Mouse (Mus musculus): ENCODE results near the gene Cd244a.

Gene Cd244a

DNA sequence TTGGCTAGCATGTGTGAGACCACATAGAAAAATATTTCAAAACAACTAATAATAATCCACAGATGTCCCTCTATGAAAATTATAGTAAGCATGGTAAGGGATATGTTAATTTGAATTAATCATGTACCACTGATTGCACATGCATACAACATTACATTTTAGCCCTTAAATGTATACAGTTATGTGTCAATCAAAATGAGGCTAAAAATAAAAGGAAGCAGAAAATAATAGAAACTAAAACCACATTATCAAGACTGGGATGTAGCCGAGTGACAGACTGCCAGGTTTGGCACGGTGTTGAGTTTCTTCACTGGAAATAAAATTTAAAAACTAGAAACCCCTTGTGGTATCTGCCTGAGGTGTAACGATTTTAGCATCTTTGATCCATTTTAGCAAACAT, 60.7 kb downstream of the Cd244a start:
- TF ChIP-seq GATA4 (IDR thresholded peaks at IDR 0.05; ENCODE audit: insufficient replicate concordance, low read length), result no peak

DNA sequence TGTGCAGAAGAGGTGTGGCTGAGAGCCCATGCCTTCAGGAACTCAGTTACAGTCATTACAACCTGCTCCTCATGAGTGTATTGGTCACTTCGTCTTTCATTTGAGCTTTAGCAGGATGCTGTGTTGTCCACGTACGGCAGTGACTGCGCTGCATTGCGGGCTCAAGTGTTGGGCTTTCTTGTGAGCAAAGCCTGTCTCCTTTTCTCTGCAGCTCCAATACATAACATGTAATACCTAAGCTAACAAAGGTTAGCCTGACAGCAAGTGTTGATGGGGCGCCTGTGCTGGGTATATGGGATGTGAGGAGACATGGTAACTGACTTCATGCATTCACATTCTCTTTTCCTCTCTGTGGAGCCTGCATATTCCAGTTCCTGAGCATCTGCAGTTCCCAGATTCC, 61.1 kb downstream of the Cd244a start:
- TF ChIP-seq GATA4 (IDR thresholded peaks at IDR 0.05; ENCODE audit: insufficient replicate concordance, low read length), result no peak

DNA sequence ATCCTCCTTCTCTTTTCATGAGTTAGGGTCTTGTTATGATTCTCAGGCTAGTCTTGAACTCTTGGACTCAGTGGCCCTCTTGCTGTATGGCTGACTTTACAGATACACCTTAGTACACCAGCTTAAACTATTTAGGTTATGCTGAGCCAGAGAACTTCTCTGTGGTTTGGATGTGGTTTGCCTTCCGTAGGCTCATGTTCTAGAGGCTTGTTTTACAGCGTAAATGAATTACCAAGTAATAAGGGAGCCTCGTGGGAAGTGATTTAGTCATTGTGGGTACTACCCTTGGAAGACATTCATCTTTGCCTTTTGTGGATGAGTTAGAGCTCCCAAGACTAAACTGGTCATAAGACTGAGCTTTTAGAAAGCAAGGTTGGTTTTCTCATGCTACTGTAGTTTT, 68.8 kb downstream of the Cd244a start:
- TF ChIP-seq GATA4 (IDR thresholded peaks at IDR 0.05; ENCODE audit: insufficient replicate concordance, low read length), result no peak

DNA sequence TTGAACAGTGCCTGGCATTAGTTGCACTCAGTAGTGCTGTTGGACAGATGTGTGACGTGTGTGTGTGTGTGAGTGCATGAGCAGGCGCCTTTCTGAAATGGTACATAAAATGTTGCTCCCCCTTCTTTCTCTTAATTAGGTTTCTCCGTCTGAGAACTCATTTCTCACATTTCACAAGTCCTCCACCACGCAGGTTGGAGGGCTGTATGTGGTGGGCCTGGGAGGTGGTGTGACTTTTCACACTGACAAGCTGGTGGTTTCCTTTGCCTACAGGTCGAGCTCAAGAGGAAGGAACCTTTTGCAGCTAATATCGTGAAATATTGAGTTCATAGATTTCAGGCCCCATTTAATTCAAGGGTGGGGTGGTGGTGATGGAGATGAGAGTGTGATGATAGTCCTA, 70.2 kb downstream of the Cd244a start:
- no peak for TF ChIP-seq GATA4 (IDR thresholded peaks at IDR 0.05; ENCODE audit: insufficient replicate concordance, low read length)

DNA sequence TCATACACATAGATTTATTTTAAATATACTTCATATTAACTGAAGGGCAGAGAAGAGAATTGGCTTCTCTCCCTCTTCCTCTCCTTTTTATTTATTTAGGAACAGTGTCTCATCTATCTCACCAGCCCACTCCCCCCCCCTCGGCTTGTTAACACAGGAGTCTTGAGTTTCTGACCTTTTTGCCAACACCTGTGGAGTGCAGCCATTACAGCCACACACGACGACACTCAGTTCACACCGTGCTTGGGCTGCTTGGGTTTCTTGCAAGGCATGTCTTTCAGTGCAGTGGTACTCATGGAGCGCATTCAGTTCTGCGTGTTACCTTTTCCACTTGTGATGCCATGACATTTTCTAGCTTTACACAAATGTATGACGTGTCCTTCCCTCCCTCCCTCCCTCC, 71.0 kb downstream of the Cd244a start:
- TF ChIP-seq GATA4 (IDR thresholded peaks at IDR 0.05; ENCODE audit: insufficient replicate concordance, low read length), result no peak

DNA sequence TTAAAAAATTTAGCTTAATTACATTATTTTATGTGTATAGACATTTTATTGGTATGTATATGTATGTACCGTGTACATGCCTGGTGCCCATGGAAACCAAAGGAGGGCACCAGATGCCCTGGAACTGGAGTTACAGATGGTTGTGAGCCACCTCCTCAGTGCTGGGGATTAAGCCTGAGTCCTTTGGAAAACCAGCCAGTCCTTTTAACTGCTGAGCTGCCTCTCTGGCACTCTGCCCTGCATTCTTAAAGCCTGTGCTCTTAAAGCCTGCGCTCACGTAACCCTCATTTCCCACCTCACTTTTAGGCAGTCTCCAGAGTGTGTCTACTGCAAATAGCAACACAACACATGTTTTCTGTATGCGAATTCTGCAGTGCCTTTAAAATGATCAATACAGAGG, 71.9 kb downstream of the Cd244a start:
- no peak for TF ChIP-seq GATA4 (IDR thresholded peaks at IDR 0.05; ENCODE audit: insufficient replicate concordance, low read length)

DNA sequence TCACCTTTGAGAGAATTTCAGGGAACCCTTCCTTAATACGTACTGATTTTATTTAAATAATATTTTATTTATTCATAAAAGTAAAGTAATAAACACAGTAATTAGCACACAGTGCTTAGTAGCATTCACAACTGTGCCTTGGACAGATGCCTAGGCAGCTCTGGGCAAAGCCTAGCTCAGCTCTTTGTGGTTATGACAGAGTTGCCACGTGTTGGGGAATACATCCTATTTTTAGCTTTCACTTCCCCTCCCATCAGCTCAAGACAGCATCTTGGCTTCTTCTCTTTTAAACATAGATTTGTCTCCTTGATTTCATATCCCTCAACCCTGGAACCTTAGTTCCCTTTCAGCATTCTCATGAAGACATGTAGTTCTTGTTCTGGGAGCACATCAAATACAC, 72.5 kb downstream of the Cd244a start:
- TF ChIP-seq GATA4 (IDR thresholded peaks at IDR 0.05; ENCODE audit: insufficient replicate concordance, low read length), result no peak

DNA sequence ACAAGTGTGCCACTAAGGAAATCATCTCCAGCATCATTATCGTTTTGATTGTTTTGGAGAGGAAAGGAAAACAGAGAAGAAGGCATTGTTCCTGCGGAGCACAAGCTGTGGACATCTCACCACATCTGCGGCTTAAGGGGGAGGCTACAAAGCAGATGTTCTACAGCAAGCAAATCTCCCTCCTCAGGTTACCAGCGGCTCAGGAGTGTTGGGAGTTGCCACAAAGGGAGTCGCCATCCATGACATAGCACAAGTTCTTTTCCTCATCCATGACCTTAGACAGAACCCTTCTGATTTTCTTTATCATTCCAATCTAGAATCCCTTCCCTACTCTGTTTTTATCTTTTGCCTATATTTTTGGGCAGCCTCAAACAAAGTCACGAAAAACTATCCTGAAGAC, 76.7 kb downstream of the Cd244a start:
- no peak for TF ChIP-seq GATA4 (IDR thresholded peaks at IDR 0.05; ENCODE audit: insufficient replicate concordance, low read length)

DNA sequence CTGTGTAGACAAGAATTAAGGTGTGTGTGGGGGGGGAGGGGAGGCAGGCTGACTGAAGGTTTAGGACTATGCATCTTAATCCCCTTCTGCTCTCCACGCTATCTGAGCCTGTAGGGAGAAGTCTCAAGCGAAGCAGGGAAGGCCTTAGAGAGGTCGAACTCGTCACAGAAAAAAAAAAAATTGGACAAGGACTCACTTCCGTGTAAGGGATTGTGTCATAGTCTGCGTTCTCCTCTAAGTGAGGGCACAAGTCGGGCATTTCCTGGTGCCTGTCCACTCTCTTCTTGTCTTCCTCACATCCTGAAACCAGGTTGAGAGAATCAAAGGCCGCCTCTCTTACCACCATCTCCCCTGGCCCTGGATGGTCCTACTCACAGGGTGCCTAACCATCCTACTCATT, 78.1 kb downstream of the Cd244a start:
- no peak for TF ChIP-seq GATA4 (IDR thresholded peaks at IDR 0.05; ENCODE audit: insufficient replicate concordance, low read length)

DNA sequence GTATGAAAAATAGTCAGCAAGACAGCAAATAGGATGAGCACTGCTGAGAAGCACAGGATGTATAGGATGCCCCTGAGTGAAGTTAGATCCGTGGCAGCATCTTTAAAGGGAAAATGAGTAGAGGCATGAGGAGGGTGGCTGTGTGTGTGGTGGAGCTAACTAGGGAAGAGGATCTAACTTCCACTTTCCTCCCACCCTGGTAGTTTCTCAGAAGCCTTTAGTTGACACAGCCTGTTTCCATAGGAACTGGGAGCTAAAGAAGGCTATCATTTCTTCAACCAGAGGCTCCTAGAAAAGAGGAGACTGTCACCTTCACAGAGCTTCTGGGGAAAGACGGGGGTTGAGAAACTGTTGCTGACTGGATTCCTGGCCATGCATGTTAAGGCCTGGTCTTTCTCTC, 79.7 kb downstream of the Cd244a start:
- TF ChIP-seq GATA4 (IDR thresholded peaks at IDR 0.05; ENCODE audit: insufficient replicate concordance, low read length), result no peak

DNA sequence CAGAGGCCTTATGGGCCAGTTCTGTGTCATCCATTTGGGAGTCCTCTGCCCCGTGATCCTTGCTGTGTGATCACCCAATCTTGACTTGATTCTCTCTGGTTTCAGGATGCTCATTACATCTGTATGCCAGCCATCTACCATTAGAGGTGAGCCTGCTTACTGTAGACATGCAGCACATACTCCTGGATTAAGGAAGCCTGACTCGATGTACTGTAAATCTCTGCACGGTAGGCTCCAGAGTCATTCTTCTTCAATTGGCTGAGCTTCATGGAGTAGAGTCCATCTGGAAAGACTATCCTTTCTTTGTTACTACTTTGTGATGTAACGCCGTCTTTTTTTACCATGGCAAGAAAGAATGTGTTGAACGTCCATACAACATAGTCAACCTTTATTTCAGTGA, 81.8 kb downstream of the Cd244a start:
- no peak for TF ChIP-seq GATA4 (IDR thresholded peaks at IDR 0.05; ENCODE audit: insufficient replicate concordance, low read length)

DNA sequence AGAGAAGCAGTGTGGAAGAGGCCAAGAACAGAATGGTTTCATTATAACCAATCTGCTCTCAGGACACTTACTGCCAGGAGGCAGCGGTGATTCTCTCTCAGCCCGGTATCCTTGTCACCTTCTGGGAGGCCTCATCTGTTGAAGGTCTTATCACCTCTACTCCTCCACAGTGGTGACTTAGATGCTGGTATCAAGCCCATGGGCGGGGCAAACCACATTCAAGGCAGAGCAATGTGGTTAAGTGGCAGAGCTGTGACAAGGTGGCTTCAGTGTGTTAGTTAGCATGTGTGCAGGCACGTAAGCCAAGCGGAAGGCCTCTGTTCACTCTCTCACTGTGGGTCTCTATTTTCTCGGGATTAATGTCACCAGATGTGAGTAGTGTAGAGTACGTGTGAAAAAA, 84.6 kb downstream of the Cd244a start:
- no peak for TF ChIP-seq GATA4 (IDR thresholded peaks at IDR 0.05; ENCODE audit: insufficient replicate concordance, low read length)

DNA sequence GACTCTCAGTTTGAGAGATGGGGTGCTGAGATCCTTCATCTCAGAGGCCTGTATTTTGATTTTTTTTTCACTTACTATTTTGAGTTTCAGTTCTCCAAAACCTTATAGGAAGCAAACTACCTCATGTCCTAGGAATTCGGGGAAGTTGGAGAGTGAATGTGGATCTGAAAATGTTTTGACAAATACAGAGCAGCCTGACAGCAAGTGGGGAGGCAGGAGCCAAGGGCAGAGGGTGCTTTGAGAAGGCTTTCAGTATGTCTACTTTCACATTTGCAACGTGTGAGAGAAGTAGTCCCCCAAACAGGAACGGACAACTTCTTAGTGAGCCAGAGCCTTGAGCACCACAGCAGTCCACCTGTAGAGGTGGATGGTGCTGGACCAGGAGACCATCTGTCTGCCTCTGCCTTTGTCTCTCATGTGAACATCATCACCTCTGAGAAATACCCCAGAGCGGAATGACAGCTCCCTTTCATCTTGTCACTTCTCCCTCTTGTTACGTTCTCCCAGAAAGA, 87.5 kb downstream of the Cd244a start:
- no peak for TF ChIP-seq GATA4 (IDR thresholded peaks at IDR 0.05; ENCODE audit: insufficient replicate concordance, low read length)

DNA sequence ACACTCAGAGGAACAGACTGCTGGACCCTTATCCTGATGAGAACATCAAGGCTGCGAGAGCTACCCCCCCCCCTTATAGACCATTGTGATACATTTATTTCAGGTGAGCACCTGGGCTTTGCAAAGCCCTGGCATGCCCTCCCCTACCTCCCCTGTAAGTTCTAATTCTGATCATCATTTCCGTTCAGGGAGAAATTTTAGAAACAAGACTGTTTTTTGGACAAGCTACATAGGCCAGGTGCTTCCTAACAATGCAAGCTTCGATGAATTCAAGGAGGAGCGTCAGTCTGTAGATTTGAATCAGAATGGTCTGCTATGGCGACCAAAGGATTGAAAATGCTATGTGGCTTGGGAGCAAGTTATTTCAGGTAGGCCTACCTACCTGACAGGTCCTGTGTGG, 88.7 kb downstream of the Cd244a start:
- TF ChIP-seq GATA4 (IDR thresholded peaks at IDR 0.05; ENCODE audit: insufficient replicate concordance, low read length), result no peak

DNA sequence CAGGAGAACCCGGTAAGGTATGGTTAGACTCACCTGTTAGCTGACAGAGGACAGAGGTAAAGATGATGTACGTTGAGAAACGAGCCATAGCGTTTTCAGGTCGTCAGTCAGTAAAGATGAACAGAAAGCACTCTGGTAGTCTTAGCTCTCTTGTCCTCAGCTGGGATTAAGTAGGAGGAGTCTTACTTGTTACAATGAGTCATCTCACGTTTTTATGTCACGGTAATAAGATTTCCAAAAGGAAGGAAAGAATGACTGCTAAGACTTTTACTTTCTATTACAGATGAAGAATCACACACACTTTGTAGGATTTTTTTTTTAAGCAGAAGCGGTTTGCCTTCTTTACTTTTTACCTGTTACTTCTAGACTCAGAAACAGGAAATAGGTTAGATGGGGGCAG, 89.8 kb downstream of the Cd244a start:
- TF ChIP-seq GATA4 (IDR thresholded peaks at IDR 0.05; ENCODE audit: insufficient replicate concordance, low read length), result no peak

DNA sequence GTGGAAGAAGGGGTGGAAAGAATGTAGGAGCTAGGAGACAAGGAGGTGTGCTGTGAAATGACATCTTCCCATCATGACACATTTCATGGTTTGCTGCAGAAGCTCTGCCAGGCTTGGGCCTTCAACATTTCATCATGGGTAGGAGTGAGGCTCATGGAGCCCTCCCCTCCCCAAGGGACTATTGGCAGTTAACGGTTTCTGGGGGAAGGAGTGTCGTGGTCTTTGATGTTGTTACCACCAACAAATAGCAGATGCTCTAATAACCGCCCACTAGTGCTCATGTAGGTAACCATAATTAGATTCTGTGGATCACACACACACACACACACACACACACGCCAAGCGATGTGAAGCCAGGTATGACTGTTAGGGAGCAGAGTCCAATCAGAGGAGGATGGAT, 93.7 kb downstream of the Cd244a start, which contains the start of gene Slamf7:
Gene Slamf7, minus strand, starts transcription at position 302 of the 400 bp plus-strand sequence.
- TF ChIP-seq GATA4 (IDR thresholded peaks at IDR 0.05; ENCODE audit: insufficient replicate concordance, low read length), result no peak

DNA sequence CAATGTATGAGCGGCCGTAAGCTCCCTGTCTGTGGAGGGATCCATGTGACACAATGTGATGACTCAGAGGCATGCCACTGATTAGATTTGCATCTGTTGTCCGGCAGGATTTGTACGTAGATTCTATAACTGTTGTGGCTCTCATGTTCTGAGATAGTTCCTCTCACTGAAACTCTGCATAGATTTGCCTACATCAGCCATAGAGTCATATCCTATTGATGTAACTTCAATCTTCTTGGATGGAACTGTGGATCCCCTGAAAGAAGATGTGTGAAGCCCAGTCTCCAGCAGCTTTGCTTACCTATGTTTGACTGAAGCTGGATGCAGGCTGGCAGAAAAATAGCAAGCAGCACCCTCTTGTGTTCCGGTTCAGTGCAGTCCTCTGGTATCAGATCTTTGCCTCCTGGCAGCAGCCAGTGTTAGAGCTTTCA, 99.6 kb downstream of the Cd244a start:
- TF ChIP-seq GATA4 (IDR thresholded peaks at IDR 0.05; ENCODE audit: insufficient replicate concordance, low read length), result no peak

Measured in liver, adult (tissue).